Mouse (Mus musculus) kidney, postnatal 0 days (tissue): ENCODE measurements around the gene Map3k20. TPM values are rescaled to one million over a fixed set of nuclear protein-coding genes. Genes with fewer than 3 reads are reported as not detected.

Experiments
- ATAC-seq: fragments of 200-750 bp; cut with Nextera tagmentation; replicated peaks from 2 replicates; pipeline ENCODE4 v1.8.0; 2017; ENCODE audit warnings: low read depth, moderate number of reproducible peaks, moderate TSS enrichment, moderate library complexity; ENCODE audit not compliant: low FRiP score
- DNase-seq: peaks from one replicate; pipeline ENCODE4 v3.0.0-alpha.2; 2016; ENCODE audit warnings: low spot score
- H3K27ac ChIP-seq: fragments of 300-500 bp; sonication (generic); 2 replicates; pipeline ENCODE4 v1.5.1; 2014; ENCODE audit warnings: mild to moderate bottlenecking
- H3K27me3 ChIP-seq: fragments of 300-500 bp; sonication (generic); 2 replicates; pipeline ENCODE4 v1.6.1; 2014; ENCODE audit warnings: low read length, mixed read lengths; ENCODE audit not compliant: insufficient read depth
- H3K36me3 ChIP-seq: fragments of 300-500 bp; sonication (generic); 2 replicates; pipeline ENCODE4 v1.6.1; 2014; ENCODE audit warnings: low read length, mixed read lengths; ENCODE audit not compliant: insufficient read depth
- H3K4me1 ChIP-seq: fragments of 300-500 bp; sonication (generic); replicated peaks from 2 replicates; pipeline ENCODE4 v1.6.1; 2014; ENCODE audit warnings: antibody characterized with exemption, low read length, mixed read lengths; ENCODE audit not compliant: insufficient read depth
- H3K4me2 ChIP-seq: fragments of 300-500 bp; sonication (generic); 2 replicates; pipeline ENCODE4 v1.6.1; 2014; ENCODE audit warnings: mild to moderate bottlenecking, low read length, moderate library complexity, mixed read lengths
- H3K4me3 ChIP-seq: fragments of 300-500 bp; sonication (generic); replicated peaks from 2 replicates; pipeline ENCODE4 v1.5.1; 2014; ENCODE audit warnings: low read depth, low read length
- H3K9ac ChIP-seq: fragments of 300-500 bp; sonication (generic); 2 replicates; pipeline ENCODE4 v1.6.1; 2014; ENCODE audit warnings: low read depth, low read length
- H3K9me3 ChIP-seq: fragments of 300-500 bp; sonication (generic); replicated peaks from 2 replicates; pipeline ENCODE4 v1.6.1; 2016; ENCODE audit warnings: low read length, inconsistent platforms, mixed read lengths
- CTCF ChIP-seq: IDR thresholded peaks from 2 replicates; pipeline ENCODE4 v1.5.1; 2016; ENCODE audit warnings: antibody characterized with exemption, low read depth, mild to moderate bottlenecking, moderate library complexity
- WGBS: fragments of 180-500 bp; shearing (Covaris S2); extraction: QIAGEN DNeasy Blood & Tissue Kit; methylation state at CpG from one replicate; pipeline ENCODE4 v1.1.7; 2014; 5-methylcytosine and 5-hydroxymethylcytosine counted together
- polyA plus RNA-seq: library from polyadenylated mRNA; unstranded; fragments of >200 nt; fragmentation: Nextera tagmentation; extraction: Ambion mirVana; gene quantifications from 2 replicates; pipeline ENCODE4 v1.2.1, GENCODE M21; 2015

The Map3k20 gene
- polyA plus RNA-seq, 1 experiment from 2014 or later, result 10.1 TPM

GRCm38 (mm10) chr2:72241714-72242472 is 43.5 kb upstream of the Map3k20 start:
- Histone ChIP-seq H3K4me1 (peaks cover 6% of the 10 kb centered on the region; the same call in 1 of the 2 replicates), H3K9me3 (no peaks in the 10 kb centered on the region), H3K9ac (peak overlapping the region; percentile 50; the same call in 1 of the 2 replicates), H3K4me2 (peak overlapping the region; percentile 37), H3K4me3 (0 out of 2 replicates have a peak overlapping the region, but pooled peaks have one; percentile 22), H3K27ac (no peak overlapping the region), H3K27me3 (no peaks in the 10 kb centered on the region), H3K36me3 (no peaks in the 10 kb centered on the region)
- no peak for DNase-seq
- no peak for ATAC-seq
- TF ChIP-seq CTCF, result no peak
- WGBS, result 33% methylated on average over 14 of the region's 14 CpGs

DNA sequence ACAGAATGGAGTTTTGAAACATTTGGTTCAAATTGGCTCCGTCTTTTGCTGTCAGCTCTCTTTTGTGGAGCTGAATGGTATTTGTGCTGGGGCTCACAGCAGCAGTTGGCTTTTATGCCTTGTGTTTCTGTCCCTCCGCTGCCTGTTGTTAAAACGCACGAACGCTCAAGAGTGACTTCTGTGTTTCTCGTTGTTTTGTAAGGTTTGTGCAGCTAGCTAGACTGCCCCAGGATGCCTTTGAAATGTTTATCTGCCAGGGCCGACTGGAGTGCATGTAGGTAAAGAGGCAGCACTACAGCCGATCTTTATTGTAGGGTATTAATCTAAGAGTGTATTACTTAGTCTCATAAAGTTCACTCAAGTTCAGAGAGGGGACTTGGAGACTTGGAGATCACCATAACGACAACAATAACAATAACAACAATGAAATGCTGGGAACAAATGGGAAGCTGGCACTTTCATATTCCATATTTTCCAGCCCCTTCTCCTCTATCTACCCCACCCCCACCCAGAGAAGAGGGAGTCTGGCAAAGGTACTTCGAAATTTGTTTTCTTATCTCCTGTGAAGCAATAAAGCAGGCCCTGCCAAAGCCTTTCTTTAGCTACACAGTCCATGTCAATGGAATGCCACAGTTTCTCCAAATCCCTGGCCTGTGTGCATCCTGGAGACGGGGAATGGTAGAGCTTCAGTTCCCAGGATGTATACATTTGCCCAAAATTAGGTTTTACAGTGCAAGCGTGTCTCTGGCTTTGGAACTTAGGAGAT is 42.3 kb upstream of the Map3k20 start:
- Histone ChIP-seq H3K9me3 (no peaks in the 10 kb centered on the region), H3K27me3 (no peaks in the 10 kb centered on the region), H3K4me1 (peaks cover 6% of the 10 kb centered on the region; the same call in 1 of the 2 replicates), H3K36me3 (no peaks in the 10 kb centered on the region), H3K9ac (no peak overlapping the region), H3K27ac (no peak overlapping the region), H3K4me3 (no peak overlapping the region), H3K4me2 (no peak overlapping the region)
- whole genome bisulfite sequencing, result 58% methylated on average over 12 of the region's 12 CpGs
- ATAC-seq (no peak), DNase-seq (no peak)
- TF ChIP-seq CTCF, result no peak

DNA sequence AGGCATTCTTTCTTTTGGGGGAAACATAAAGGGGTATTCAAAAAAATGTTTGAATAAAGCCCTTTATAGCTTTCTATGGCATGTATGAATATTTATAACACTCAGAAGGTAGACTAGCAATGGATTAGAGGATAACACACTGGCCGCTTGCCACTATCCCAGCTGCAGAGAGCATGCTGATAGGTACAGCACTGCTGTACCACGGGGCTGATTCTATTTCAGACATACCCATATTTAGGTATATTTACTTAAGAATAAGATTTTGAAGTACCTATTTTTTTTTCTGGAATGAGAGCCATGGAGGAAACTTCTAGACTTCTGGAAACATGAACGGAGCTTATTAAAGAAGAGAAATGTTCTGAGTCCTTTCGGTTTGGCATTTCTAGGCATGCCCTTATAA is 39.8 kb upstream of the Map3k20 start:
- no peaks in the 10 kb centered on the region for H3K27me3 ChIP-seq
- H3K9me3 ChIP-seq, result no peaks in the 10 kb centered on the region
- 0 out of 2 replicates have a peak, but pooled peaks cover 3% of the 10 kb centered on the region for H3K4me1 ChIP-seq
- H3K9ac ChIP-seq, result no peak overlapping the region
- H3K27ac ChIP-seq, result no peak overlapping the region
- no peak for ATAC-seq
- no peaks in the 10 kb centered on the region for H3K36me3 ChIP-seq
- TF ChIP-seq CTCF, result no peak
- H3K4me3 ChIP-seq, result no peak overlapping the region
- DNase-seq, result no peak
- 89% methylated on average over 4 of the region's 4 CpGs for WGBS
- no peak overlapping the region for H3K4me2 ChIP-seq

DNA sequence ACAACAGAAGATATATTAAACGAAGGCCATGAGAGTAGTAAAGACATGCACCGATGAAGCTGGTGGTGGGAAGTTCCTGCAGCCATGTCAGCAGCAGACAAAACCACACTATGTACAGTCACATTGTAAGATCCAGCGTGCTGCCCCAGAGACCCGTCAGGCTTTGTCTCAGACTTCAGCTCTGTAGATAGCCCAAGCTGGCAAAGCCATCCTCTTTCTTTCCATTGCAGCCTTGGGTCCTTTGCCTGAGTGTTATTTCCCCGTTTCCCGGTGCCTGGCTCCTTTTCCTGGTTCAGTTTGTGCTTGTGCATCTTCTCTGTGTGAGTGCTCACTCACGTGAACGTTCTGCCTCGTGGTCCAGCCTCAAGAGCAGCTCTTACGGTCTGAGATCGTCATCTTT is 39.1 kb upstream of the Map3k20 start:
- no peak for TF ChIP-seq CTCF
- DNase-seq (no peak), ATAC-seq (no peak)
- Histone ChIP-seq H3K9me3 (no peaks in the 10 kb centered on the region), H3K9ac (no peak overlapping the region), H3K4me2 (no peak overlapping the region), H3K27me3 (no peaks in the 10 kb centered on the region), H3K27ac (no peak overlapping the region), H3K4me1 (0 out of 2 replicates have a peak, but pooled peaks cover 3% of the 10 kb centered on the region), H3K4me3 (no peak overlapping the region), H3K36me3 (no peaks in the 10 kb centered on the region)
- WGBS, result 89% methylated on average over 11 of the region's 11 CpGs

DNA sequence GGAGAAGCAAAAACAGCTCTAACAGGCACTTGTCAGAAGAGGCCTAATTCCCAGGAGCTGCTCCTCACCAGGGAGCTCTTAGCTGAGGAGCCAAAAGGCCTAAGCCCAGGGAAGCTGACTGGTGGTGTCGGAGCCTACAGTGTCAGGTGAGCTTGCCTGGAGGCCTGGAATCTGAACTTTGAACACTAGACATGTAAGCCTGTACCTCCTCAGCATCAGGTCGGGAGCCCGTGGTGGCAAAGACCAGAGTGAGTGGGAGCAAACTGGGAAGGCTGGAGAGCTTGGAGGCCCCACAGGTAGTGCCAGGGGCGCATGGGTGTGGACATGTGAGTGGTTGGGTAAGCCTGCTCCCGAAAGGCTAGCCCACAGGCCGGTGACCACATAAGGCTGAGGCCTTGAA is 37.6 kb upstream of the Map3k20 start:
- Histone ChIP-seq H3K4me1 (no peaks in the 10 kb centered on the region), H3K9ac (no peak overlapping the region), H3K4me2 (no peak overlapping the region), H3K9me3 (no peaks in the 10 kb centered on the region), H3K27me3 (no peaks in the 10 kb centered on the region), H3K27ac (no peak overlapping the region), H3K4me3 (no peak overlapping the region), H3K36me3 (no peaks in the 10 kb centered on the region)
- 80% methylated on average over 6 of the region's 6 CpGs for WGBS
- DNase-seq (no peak), ATAC-seq (0 out of 2 replicates have a peak, but pooled peaks have one; percentile 52)
- TF ChIP-seq CTCF, result no peak
